Mouse (Mus musculus) CD4-positive, CD25-positive, alpha-beta regulatory T cell (primary cell): ENCODE data around the gene Pitx1. TPM values are rescaled to one million over a fixed set of nuclear protein-coding genes. Genes with fewer than 3 reads are reported as not detected.

Source experiments
- polyA plus RNA-seq: library from polyadenylated mRNA; unstranded; fragments of 100-300 nt; shearing (Covaris generic); gene quantifications from one replicate; pipeline ENCODE4 v1.2.1, GENCODE M21; 2017

Pitx1 gene
- not detected for polyA plus RNA-seq

DNA sequence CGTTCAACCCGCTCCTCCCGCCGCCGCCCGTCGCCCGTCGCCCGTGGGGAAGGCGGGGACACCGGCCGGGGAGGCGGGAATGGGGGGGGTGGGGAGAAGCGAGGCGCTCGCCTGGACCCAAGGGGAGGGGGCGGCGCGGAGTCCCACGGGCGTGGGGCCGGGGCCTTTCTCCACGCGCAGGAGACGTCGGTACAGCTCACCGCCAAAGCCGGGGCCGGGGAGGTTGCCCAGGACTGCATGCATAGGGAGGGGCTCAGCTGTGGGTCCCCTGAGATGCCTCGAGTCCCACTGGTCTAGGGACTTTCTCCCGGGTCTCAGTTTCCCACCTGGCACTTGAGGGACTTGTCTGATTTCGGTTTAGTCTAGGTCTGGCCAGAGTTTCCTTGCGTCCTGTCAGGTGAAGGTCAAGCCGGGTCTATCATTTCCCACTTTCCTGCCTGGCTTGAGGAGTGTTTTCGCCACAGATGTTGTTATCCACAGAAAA lies at the start of gene Pitx1:
TSS of gene Pitx1 (minus strand) at position 51 of the 484 bp plus-strand sequence.

DNA sequence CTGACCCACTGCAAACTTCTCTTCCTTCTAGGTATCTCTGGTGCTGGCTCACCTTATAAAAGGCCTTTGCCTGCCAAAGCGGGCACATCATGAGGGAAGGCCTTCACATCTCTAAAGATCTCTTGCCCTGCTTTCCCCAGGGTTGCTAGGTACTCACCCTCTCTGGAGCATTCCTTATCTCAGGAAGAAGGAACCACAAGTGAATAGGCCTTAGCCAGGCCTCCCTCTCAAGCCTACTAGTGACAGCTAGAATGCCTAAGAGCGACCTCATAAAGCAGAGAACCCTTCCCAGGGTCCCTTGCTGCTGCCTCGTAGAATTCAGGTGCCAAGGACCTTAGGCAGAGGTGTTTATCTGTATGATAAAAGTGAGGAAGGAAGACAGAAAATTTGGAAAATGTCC lies 51.7 kb downstream of the Pitx1 start, which contains the start of gene Catsper3:
TSS of gene Catsper3 (plus strand) at position 301 of the 400 bp plus-strand sequence.

Other genes starting within 250 kb of the Pitx1 start
- gene B4galt7, start 236.3 kb downstream of the Pitx1 start, polyA plus RNA-seq = 54.6 TPM
- gene Caml, start 213.2 kb downstream of the Pitx1 start, polyA plus RNA-seq = 37.0 TPM
- gene Ddx46, start 201.2 kb downstream of the Pitx1 start, polyA plus RNA-seq = 68.7 TPM
- gene B230219D22Rik, start 143.1 kb downstream of the Pitx1 start, polyA plus RNA-seq = 27.4 TPM
- gene Txndc15, start 121.5 kb downstream of the Pitx1 start, polyA plus RNA-seq = 62.1 TPM
- gene Pcbd2, start 108.8 kb downstream of the Pitx1 start, polyA plus RNA-seq = 68.8 TPM
- gene Catsper3, start 51.6 kb downstream of the Pitx1 start, polyA plus RNA-seq = not detected